Mouse (Mus musculus): ENCODE data around the gene Zfp773. TPM values are rescaled to one million over a fixed set of nuclear protein-coding genes. Genes with fewer than 3 reads are reported as not detected.

Zfp773 gene
- polyA plus RNA-seq, 1 experiment, result 4.6 TPM

GRCm38 (mm10) chr7:7120921-7121601 lies 15.5 kb downstream of the Zfp773 start, which contains the start of gene Zfp954:
Zfp954 (minus strand) TSS chr7:7121488.
- Histone ChIP-seq H3K4me1 (ENCODE audit: control insufficient read depth, insufficient read depth, low read length) (no peaks in the 10 kb centered on the region; the same call in 1 of the 2 replicates), H3K4me3 (replicated peaks; ENCODE audit: control insufficient read depth, low read depth, low read length) (peak within 1 kb of the TSS; percentile 85), H3K27ac (ENCODE audit: control insufficient read depth, insufficient read depth, low read depth, low read length, poor library complexity) (peak within 1 kb of the TSS; percentile 47)
- TF ChIP-seq POLR2A (IDR thresholded peaks at IDR 0.05; ENCODE audit: borderline replicate concordance, control insufficient read depth, low read depth, low read length), result no peak
- peak; percentile 38; the same call in 1 of the 2 replicates for TF ChIP-seq CTCF (IDR thresholded peaks at IDR 0.05; ENCODE audit: control insufficient read depth, insufficient read depth, low read length)
- under 1% methylated on average over 30 of the region's 30 CpGs for WGBS

GRCm38 (mm10) chr7:7118441-7118840 lies 18.1 kb downstream of the Zfp773 start:
- TF ChIP-seq POLR2A (IDR thresholded peaks at IDR 0.05; ENCODE audit: borderline replicate concordance, control insufficient read depth, low read depth, low read length), result no peak

GRCm38 (mm10) chr7:7108501-7108900 lies 28.1 kb downstream of the Zfp773 start:
- Histone ChIP-seq H3K4me1 (ENCODE audit: control insufficient read depth, insufficient read depth, low read length) (no peaks in the 10 kb centered on the region), H3K4me3 (replicated peaks; ENCODE audit: control insufficient read depth, low read depth, low read length) (no peak overlapping the region), H3K27ac (ENCODE audit: control insufficient read depth, insufficient read depth, low read depth, low read length, poor library complexity) (no peak overlapping the region)
- TF ChIP-seq POLR2A (IDR thresholded peaks at IDR 0.05; ENCODE audit: borderline replicate concordance, control insufficient read depth, low read depth, low read length) (no peak), CTCF (IDR thresholded peaks at IDR 0.05; ENCODE audit: control insufficient read depth, insufficient read depth, low read length) (no peak)
- 86% methylated on average over 7 of the region's 7 CpGs for WGBS

More at GRCm38 (mm10) chr7:7118441-7118840, 18.1 kb downstream of the Zfp773 start:
- Histone ChIP-seq H3K27ac (ENCODE audit: control insufficient read depth, insufficient read depth, low read depth, low read length, poor library complexity) (no peak overlapping the region), H3K4me3 (replicated peaks; ENCODE audit: control insufficient read depth, low read depth, low read length) (no peak overlapping the region), H3K4me1 (ENCODE audit: control insufficient read depth, insufficient read depth, low read length) (no peaks in the 10 kb centered on the region; the same call in 1 of the 2 replicates)
- WGBS, result 83% methylated on average over 2 of the region's 2 CpGs

Other genes with a start within 250 kb of the Zfp773 start
- gene Aurkc, start 141.5 kb downstream of the Zfp773 start, polyA plus RNA-seq (2011; ENCODE audit: insufficient read depth, insufficient read length, low replicate concordance, missing spikeins), result not detected in 2 replicates
- 3.8 and 11.1 TPM in 2 replicates for gene Zfp954, start 15.3 kb downstream of the Zfp773 start, polyA plus RNA-seq (2011; ENCODE audit: insufficient read depth, insufficient read length, low replicate concordance, missing spikeins)
- not detected in 2 replicates for gene Zfp418, start 34.6 kb upstream of the Zfp773 start, polyA plus RNA-seq (2011; ENCODE audit: insufficient read depth, insufficient read length, low replicate concordance, missing spikeins)
- gene Zfp772, start 73.2 kb upstream of the Zfp773 start, polyA plus RNA-seq (2011; ENCODE audit: insufficient read depth, insufficient read length, low replicate concordance, missing spikeins), result 0.57 and 1.8 TPM in 2 replicates
- gene Vmn2r29, start 110.6 kb upstream of the Zfp773 start, polyA plus RNA-seq (2011; ENCODE audit: insufficient read depth, insufficient read length, low replicate concordance, missing spikeins), result not detected in 2 replicates
- gene Gm45844, start 141.5 kb upstream of the Zfp773 start, polyA plus RNA-seq (2011; ENCODE audit: insufficient read depth, insufficient read length, low replicate concordance, missing spikeins), result 0.88 and 2.4 TPM in 2 replicates
- 11.2 and 19.1 TPM in 2 replicates for gene Clcn4, start 164.1 kb upstream of the Zfp773 start, polyA plus RNA-seq (2011; ENCODE audit: insufficient read depth, insufficient read length, low replicate concordance, missing spikeins)
- not detected in 2 replicates for gene Vmn2r30, start 200.9 kb upstream of the Zfp773 start, polyA plus RNA-seq (2011; ENCODE audit: insufficient read depth, insufficient read length, low replicate concordance, missing spikeins)
- gene Gm45783, start 237.8 kb upstream of the Zfp773 start, polyA plus RNA-seq (2011; ENCODE audit: insufficient read depth, insufficient read length, low replicate concordance, missing spikeins), result not detected in 2 replicates

Data from bone marrow, adult 2 months (tissue).